Mouse (Mus musculus): ENCODE data around the gene Dusp1.

Gene Dusp1

GRCm38 (mm10) chr17:26584558-26585136 lies 22.7 kb upstream of the Dusp1 start:
- no peak for DNase-seq (ENCODE audit: extremely low read depth, low read depth, low spot score)

GRCm38 (mm10) chr17:26584063-26584462 lies 22.1 kb upstream of the Dusp1 start:
- no peak for DNase-seq (ENCODE audit: extremely low read depth, low read depth, low spot score)

GRCm38 (mm10) chr17:26583606-26584005 lies 21.7 kb upstream of the Dusp1 start:
- no peak for DNase-seq (ENCODE audit: extremely low read depth, low read depth, low spot score)

GRCm38 (mm10) chr17:26583056-26583455 lies 21.1 kb upstream of the Dusp1 start:
- DNase-seq (ENCODE audit: extremely low read depth, low read depth, low spot score) = no peak

GRCm38 (mm10) chr17:26582297-26582696 lies 20.4 kb upstream of the Dusp1 start:
- DNase-seq (ENCODE audit: extremely low read depth, low read depth, low spot score) = no peak

GRCm38 (mm10) chr17:26580873-26581401 lies 19.0 kb upstream of the Dusp1 start:
- DNase-seq (ENCODE audit: extremely low read depth, low read depth, low spot score) = no peak

GRCm38 (mm10) chr17:26579396-26579795 lies 17.5 kb upstream of the Dusp1 start:
- no peak for DNase-seq (ENCODE audit: extremely low read depth, low read depth, low spot score)

- no peak for DNase-seq (ENCODE audit: extremely low read depth, low read depth, low spot score)
Measured at GRCm38 (mm10) chr17:26578771-26579170, 16.8 kb upstream of the Dusp1 start.

- no peak for DNase-seq (ENCODE audit: extremely low read depth, low read depth, low spot score)
Measured at GRCm38 (mm10) chr17:26578162-26578561, 16.2 kb upstream of the Dusp1 start.

- no peak for DNase-seq (ENCODE audit: extremely low read depth, low read depth, low spot score)
Measured at GRCm38 (mm10) chr17:26577309-26577708, 15.4 kb upstream of the Dusp1 start.

GRCm38 (mm10) chr17:26576833-26577232 lies 14.9 kb upstream of the Dusp1 start:
- no peak for DNase-seq (ENCODE audit: extremely low read depth, low read depth, low spot score)

- DNase-seq (ENCODE audit: extremely low read depth, low read depth, low spot score) = no peak
Measured at GRCm38 (mm10) chr17:26575786-26576690, 14.1 kb upstream of the Dusp1 start.

- no peak for DNase-seq (ENCODE audit: extremely low read depth, low read depth, low spot score)
Measured at GRCm38 (mm10) chr17:26574701-26575100, 12.8 kb upstream of the Dusp1 start.

- DNase-seq (ENCODE audit: extremely low read depth, low read depth, low spot score) = no peak
Measured at GRCm38 (mm10) chr17:26574118-26574517, 12.2 kb upstream of the Dusp1 start.

GRCm38 (mm10) chr17:26572265-26572664 lies 10.3 kb upstream of the Dusp1 start:
- DNase-seq (ENCODE audit: extremely low read depth, low read depth, low spot score) = no peak

GRCm38 (mm10) chr17:26571377-26571776 lies 9.4 kb upstream of the Dusp1 start:
- no peak for DNase-seq (ENCODE audit: extremely low read depth, low read depth, low spot score)

- no peak for DNase-seq (ENCODE audit: extremely low read depth, low read depth, low spot score)
Measured at GRCm38 (mm10) chr17:26570651-26571118, 8.8 kb upstream of the Dusp1 start.

- DNase-seq (ENCODE audit: extremely low read depth, low read depth, low spot score) = no peak
Measured at GRCm38 (mm10) chr17:26569594-26570350, 7.8 kb upstream of the Dusp1 start.

- DNase-seq (ENCODE audit: extremely low read depth, low read depth, low spot score) = no peak
Measured at GRCm38 (mm10) chr17:26567818-26568173, 5.9 kb upstream of the Dusp1 start.

GRCm38 (mm10) chr17:26567142-26567817 lies 5.4 kb upstream of the Dusp1 start:
- no peak for DNase-seq (ENCODE audit: extremely low read depth, low read depth, low spot score)

- DNase-seq (ENCODE audit: extremely low read depth, low read depth, low spot score) = no peak
Measured at GRCm38 (mm10) chr17:26564439-26564838, 2.5 kb upstream of the Dusp1 start.
